Mouse (Mus musculus): ENCODE data around the gene Anapc16.

The Anapc16 gene

DNA sequence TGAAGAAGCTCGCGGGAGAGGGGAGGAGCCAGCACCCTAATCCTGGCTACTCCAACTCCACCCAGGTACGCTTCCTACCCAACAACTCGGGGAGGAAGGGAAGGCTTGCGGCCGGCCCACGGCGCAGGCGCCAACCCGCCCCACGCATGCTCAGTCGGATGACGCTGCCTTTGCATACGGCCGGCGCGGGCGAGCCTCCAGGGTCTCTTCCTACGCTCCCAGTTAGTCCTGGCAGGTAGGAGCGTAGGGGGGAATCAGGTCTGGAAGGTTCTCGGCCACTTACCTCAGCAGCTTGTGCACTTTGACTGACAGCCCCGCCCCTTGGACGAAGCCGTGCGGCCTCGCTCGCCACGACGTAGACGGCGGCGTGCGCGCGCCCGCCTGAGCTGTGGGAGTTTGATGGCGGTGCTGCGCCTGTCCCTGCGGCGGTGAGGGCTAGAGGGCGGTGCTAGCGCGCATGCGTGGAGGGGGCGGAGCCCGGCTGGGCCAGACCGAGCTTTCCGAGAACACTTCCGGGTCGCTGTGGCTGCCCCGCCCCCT, at the start of gene Anapc16, which contains the start of gene Ascc1:
TSS of gene Anapc16 (minus strand) at position 463 of the 540 bp plus-strand sequence.
TSS of gene Ascc1 (plus strand) at position 133 of the 540 bp plus-strand sequence.
- peak; percentile 97 to 98 for DNase-seq (ENCODE audit: low spot score in 2 of 2)

DNA sequence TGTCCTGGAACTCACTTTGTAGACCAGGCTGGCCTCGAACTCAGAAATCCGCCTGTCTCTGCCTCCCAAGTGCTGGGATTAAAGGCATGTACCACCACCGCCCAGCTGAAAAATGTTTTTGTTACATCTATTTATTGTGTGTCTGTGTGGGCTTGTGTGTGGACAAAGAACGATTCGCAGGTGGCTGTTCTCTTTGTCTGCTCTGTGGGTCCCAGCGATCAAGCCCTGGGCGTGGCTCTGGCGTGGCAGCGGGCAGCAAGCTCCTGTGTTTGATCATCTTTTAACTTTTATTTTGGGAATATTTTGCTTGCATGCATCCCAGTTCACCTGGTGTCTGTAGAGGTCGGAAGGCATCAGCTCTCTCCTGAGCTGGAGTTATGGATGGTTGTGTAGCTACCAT, 47.6 kb upstream of the Anapc16 start:
- DNase-seq (ENCODE audit: low spot score in 2 of 2): no peak

DNA sequence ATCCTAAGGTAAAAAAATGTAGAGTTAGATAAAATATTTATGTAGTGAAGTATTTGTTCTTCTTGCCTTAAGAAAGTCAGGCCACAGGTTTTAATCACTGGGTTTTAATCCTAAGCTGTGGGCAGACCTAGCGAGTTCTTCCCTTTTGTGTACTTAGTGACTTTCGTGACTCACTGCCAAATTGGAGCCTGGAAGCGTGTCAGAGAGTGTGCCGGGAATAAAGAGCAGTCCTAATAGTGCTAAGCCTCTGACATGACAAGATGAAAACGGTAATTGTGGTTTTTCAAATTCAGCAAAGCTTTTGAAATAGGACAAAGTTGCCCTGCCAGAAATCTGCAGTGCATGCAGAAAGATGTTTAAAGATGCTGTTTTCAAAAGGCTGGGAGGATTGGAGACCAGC, 43.8 kb upstream of the Anapc16 start:
- DNase-seq (ENCODE audit: low spot score in 2 of 2): no peak

DNA sequence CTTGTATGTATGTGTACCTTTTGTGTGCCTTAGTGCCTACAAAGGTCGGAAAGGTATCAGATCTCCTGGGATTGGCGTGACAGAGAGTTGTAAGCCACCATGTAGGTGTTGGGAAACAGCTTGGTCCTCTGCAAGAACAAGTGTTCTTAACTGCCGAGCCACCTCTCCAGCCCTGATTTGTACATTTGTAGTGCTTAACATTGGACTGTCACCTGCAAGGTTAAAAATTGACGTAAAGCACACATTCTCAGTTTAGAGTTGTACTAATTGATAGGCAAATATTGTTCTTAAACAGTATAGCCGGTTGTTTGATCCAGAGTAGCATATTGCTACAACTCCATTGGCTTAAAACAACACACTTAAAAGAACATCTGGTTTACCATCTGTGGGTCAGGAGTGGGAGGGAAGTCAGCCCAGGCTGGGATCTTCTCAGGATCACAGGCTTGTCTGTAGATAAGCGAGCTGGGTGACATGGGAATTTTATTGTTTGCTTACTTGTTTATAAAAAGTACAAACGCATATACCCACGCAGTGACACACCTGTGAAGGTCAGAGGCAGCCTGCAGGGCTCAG, 39.5 kb upstream of the Anapc16 start:
- no peak for DNase-seq (ENCODE audit: low spot score in 2 of 2)

DNA sequence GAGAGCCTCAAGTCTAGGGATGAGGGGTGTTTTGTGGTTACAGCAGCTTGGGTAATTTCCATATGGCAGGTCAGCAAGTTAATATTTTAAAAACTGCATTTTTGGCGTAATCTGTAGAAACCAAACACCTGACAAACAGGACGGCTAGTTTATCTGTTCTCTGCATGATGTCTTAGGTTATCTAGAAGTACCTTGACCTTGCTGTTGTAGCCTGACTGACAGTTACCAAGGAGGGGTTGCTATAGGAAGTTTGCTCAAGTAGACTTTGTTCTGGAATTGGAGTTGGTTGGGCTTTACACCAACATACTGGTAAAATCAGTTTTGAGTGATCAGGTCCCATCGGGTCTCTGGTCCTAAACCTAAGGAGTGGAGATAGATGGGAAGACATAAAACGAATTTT, 32.8 kb upstream of the Anapc16 start:
- no peak for DNase-seq (ENCODE audit: low spot score in 2 of 2)

DNA sequence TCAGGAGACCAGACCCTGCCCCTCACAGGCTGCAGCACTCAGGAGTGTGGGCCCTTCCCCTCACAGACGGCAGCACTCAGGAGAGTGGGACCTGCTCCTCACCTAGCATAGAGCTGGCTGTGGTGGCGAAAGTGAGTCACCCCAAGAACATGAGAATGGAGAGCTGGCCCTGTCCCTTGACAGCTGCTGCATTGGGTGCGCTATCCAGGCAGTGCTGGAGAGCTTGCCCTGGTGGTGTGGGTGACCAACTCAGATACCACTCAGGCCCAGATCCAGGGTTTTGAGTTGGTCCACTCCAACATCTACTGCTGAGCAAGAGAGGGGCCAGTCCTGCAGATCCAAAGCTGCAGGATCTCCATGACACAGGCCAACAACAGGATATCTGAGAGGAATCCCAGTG, 31.7 kb upstream of the Anapc16 start:
- no peak for DNase-seq (ENCODE audit: low spot score in 2 of 2)

DNA sequence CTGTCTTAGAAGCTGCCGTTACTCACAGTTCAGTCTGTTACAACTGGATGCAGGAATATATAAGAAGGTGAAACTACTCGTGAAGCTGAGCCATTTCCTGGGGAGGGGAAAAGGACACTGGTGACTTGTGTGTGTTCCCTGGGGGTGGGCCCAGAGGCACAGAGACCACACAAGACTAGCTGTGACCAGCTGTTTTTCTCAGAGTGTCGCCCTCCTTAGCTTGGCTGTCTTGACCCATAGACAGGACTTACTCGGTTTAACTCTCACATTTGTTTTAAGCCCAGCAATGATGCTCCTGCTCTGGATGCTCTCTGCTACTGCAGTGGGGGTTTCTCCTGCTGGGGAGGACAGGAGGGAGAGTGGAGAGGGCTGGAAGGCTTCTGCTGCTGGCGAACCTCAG, 30.1 kb upstream of the Anapc16 start:
- no peak for DNase-seq (ENCODE audit: low spot score in 2 of 2)

DNA sequence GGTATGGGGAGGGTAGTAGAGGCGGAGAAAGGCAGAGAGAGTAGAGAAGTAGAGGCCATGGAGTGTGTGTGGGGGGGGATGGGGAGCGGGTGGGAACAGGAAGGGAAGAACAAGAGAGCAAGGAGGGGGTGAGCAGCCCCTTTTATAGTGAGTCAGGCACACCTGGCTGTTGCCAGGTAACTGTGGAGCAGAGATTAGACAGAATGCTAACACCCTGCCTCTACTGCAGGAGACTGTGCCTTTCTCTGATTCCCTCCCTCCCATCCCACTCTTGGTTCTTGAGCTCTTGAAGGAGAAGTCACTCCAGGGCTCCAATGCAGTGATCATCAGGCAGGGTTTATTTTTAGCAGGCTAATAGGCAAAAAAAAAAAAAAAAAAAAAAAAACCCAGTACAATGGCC, 29.7 kb upstream of the Anapc16 start:
- no peak for DNase-seq (ENCODE audit: low spot score in 2 of 2)

DNA sequence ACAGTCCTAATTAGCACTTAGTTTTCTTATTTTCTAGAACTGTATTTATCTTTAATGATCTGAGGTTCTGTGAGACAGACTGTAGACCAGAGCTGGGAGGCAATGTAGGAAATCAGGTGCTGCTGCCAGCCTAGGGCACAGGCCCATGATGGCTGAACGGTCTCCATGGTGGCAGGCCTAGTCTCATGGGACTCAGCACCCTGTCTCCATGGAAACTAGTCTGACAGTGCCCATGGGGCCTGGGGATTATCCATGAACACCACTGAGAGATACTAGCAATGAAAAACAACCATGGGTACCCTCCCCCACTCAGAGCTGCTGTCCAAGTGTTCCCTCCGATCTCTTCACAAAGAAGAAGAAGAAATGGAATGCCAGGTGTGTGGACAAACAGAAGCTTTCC, 29.1 kb upstream of the Anapc16 start:
- DNase-seq (ENCODE audit: low spot score in 2 of 2): no peak

DNA sequence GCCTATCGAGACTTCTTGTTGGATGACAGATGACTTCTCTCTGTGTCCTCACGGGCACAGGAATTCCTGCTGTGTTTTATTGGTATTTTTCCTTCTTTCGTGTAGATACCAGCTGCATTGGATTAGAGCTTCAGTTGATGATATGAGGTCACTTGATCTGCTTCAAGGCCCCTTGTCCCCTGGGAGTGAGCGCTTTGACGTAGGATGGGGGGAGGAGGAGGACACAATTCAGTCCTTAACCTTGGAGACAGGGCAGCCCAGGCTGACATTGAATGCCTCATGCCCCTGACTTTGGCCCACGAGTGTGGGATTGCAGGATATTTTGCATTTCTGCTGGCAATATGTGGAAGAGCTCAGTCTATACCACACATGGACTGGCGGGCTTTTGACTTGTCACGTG, 28.6 kb upstream of the Anapc16 start:
- DNase-seq (ENCODE audit: low spot score in 2 of 2): no peak

DNA sequence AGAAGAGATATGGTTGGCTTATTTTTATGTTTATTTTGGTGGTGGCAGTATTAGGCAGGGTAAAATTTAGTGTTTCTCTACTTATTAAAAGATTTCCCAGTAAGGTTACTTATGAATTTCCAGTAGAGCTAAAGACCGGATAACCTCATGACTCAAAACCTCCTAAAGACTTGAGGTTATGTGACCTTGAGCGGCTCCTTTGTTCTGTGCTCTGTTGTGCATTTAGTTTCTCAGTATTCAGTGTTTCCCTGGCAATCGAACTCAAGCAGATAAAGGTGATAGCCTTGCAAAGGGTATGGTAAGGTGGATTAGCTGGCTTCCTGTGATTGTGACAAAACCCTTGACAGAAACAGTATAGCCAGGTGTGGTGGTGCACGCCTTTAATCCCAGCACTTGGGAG, 26.5 kb upstream of the Anapc16 start:
- no peak for DNase-seq (ENCODE audit: low spot score in 2 of 2)

DNA sequence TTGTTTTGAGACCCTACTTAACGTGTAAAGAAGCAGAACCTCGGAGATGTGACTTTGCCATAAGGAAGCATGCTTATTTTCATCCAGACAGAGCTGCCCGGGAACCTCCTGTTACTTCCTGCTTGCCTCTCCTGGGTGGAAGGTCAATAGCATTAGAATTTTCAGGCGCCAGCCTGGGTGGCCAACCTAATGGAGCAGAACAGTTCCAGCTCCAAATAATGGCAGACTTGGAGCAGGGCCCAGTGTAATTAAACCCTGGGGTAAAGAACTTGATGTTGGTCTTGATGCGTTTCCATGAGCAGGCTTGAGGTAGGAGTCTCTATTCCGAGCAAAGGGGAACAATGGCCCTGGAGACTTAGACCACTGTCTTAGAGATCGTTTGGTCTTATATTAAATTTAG, 26.0 kb upstream of the Anapc16 start:
- no peak for DNase-seq (ENCODE audit: low spot score in 2 of 2)

DNA sequence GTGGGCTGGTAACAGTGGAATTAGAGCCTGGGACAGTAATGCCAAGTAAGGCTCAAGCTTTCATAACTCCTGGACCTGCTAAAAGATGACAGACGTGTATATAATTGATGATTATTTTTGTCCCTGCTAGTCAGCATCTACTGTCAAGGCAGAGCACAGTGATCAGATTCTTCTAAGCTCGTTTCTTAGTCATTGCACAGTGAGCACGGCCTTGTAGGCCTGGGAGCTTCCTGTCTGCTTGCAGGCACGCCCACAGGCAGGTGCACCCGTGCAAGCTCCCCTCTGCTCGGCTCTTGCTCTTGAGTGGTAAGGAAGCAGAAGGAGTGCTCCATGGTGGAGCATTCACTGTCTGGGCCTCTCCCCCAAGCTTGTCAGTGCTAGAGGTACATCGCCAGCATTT, 25.2 kb upstream of the Anapc16 start:
- peak; percentile 68 to 69 for DNase-seq (ENCODE audit: low spot score in 2 of 2)

DNA sequence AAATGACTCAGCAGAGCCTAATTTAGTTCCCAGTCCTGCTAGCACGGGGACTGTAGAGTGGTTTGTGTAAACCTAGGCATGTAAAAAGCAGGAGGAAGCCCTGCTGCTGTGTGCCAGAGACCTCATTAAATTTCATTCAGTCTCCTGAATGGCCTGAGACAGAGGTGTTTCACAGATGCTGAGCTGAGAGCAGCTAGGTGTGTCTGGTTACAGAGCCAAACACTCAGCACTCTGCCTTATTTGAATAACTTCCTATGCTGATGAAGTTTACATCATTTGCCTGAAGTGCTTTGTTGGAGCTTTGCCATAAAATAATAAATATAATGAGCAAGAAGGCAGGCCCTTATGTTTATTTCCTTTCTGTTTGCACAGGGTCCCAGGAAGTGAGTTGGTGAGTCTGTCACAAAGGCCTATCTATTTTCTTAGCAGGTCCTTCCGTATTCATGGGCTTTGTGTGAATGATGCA, 24.7 kb upstream of the Anapc16 start:
- DNase-seq (ENCODE audit: low spot score in 2 of 2): no peak

DNA sequence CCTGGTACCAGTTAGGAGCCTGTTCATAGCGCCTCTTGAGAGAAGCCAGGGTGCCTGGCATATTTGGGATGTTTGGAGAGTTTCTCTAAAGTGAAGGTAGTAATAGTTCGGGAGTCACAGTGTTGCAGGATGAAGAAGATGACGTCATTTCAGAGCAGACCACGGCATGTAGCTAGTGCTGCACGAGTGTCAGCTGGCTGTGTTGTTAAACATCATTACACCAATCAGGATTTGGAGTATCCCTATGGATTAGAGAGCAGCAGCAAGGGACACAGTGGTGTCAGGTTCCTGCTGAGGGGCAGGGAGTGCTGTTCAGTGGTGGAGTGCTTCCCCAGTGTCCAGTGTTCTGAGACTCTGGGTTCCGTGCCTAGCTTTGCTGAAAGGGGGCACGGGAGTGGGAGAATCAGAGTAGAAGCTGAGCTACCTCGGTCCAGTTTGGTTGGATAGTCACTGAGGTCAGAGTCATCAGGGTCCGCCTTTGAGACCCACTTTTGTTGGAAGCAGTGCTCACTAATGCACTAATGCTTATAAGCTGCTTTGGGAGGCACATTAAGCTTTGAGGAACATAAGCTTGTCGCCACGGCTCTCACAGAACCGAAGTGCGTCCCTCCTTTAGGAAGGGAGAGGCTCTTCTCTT, 23.9 kb upstream of the Anapc16 start:
- DNase-seq (ENCODE audit: low spot score in 2 of 2): no peak

DNA sequence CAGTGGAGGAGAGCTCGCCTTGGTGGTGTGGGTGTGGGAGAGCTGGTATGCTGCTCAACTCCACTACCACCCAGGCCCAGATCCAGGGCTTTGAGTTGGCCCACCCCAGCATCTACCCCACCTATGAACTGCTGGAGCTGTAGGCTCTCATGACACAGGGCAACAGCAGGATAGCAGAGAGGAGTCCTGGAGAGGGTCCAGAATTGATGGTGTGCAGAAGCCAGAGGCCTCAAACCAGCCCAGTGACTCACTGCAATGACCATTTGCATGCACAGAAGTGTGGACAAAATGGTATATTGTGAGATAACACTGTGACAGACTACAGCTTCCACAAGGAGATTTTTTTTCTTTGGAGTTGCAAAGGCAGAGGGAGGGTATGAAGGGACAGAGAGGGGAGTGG, 20.8 kb upstream of the Anapc16 start:
- no peak for DNase-seq (ENCODE audit: low spot score in 2 of 2)

DNA sequence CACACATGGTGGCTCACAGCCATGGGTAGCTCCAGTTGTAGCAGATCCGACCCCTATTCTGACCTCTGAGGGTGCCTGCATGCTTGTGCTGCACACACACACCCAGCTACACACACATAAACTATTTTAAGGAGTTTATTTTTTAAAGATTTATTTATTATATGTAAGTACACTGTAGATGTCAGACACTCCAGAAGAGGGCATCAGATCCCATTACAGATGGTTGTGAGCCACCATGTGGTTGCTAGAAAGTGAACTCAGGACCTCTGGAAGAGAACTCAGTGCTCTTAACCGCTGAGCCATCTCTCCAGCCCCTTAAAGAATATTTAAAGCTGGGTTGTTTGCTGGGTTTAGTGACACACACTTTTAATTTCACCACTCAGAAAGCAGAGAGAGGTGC, 16.4 kb upstream of the Anapc16 start:
- DNase-seq (ENCODE audit: low spot score in 2 of 2): no peak

DNA sequence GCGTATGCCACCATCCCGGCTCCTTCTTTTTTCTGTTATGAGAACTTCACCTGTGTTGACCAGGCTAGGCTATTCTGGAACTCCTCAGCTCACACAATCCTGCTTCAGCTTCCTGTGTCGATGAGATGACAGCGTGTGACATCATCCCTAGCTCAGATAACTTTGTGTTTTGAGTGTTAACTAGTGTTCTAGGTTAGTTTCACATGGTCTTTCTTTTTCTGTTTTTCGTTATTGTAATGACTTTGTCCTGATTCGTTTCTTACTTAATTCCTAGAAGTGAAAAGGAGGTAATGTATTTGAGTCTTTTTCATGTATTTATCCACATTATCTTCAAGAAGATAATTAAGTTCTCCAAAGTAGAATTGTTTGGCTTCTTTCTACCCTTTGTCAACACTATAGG, 13.3 kb upstream of the Anapc16 start:
- DNase-seq (ENCODE audit: low spot score in 2 of 2): no peak

DNA sequence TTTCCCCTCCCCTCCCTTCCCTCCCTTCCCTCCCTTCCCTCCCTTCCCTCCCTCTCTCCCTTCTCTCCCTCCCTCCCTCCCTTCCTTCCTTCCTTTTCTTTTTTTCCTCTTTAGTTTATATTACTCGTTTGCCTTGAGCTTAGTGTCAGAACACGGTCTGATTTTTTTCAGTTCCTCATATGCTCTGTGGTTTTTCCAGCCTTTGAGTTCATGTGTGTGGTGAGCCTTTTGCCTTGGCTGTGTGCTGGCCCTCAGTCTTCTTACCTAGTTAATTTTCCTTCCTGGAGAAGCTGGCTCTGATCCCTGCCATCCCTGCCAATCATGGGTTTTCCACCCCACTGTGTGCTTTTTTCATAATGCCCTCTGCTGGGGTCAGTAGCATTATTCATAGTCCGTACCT, 6.2 kb upstream of the Anapc16 start:
- DNase-seq (ENCODE audit: low spot score in 2 of 2): no peak

DNA sequence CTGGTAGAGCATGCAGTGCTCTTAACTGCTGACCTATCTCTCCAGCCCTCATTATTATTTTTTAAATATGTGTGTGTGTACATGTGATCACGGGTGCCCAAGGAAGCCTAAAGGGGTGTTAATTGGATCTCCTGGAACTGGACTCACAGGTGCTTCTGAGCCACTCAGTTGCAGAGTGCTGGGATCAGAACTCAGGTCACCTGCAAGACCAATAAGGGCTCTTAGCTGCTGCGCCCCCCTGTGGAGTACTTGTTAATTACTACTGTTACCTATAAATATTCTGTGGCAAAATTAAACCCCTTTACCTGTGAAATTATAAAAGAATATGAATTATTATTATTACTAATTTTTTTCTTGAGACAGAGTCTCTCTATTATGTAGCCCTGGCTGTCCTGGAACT, 2.3 kb upstream of the Anapc16 start:
- peak; percentile 36 to 62 for DNase-seq (ENCODE audit: low spot score in 2 of 2)

DNA sequence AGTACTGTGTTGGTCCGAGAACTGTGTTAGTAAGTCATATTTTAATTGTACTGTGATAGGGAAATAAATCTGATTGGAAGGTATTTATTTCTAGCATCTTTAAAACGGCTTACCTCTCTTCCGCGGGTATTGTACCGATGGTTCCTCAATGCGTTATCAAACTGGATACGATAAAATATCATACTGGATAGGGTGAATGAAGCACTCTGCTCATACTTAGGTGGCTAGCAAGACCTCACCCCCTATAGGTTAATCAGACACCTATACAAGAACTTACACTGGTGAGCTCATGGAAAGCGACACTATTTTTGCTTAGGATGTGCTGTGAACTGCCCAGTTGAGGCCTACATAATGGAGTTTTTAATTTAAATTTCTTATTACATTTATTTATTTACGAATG, 912 bp upstream of the Anapc16 start:
- no peak for DNase-seq (ENCODE audit: low spot score in 2 of 2)

DNA sequence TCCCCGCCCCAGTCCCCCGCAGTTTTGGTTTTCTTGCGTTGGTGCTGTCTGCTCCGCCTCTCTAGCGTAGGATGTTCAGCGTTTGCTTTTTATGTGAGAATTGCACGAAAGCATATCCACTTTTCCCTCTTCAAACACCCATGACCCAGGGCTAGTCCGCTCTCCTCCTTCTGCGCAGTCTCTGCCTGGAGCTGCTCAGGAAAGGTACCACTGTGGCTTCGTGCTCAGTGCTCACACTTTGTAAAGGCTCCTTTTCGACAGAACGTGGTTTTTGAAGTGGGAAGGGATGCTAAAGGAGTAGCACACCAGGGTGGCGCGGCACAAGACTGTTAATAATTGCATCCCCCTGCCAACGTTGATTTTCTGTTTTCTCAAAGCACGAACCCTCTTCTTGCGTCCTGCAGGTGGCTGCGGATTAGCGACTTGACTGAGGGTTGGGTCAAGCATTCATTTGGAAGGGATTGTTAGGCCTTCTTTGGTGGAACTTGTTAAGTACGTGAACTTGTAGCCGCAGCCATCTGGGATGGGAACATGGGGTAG, 348 bp upstream of the Anapc16 start:
- no peak for DNase-seq (ENCODE audit: low spot score in 2 of 2)

DNA sequence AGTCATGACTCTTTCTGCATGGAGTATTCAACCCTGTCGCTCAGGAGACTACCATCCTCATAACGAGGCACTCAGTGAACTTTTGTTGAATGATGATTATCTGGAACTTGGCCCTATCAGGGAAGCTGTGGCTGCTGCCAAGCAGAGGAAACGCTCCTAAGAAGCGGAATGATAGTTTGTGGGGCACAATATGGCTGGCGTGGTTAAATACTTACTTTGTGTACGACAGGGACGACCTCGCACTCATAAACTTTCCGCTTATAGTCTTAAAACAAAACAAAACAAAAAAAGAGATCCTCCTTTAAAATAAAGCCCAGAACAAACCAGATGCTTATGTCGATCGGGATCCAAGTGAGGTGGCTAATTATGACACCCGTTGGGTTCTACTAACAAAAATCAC, 732 bp downstream of the Anapc16 start:
- no peak for DNase-seq (ENCODE audit: low spot score in 2 of 2)
